Mouse (Mus musculus): ENCODE measurements around the gene Nfatc4.
A peak's percentile ranks its signal among the peaks of the same experiment; 100 is the strongest.

Gene Nfatc4

GRCm38 (mm10) chr14:55822991-55823762 lies at the start of gene Nfatc4:
Gene Nfatc4 (plus strand): TSS chr14:55823144.
- DNase-seq (ENCODE audit: extremely low spot score) = peak; percentile 95

GRCm38 (mm10) chr14:55776711-55777110 lies 46.2 kb upstream of the Nfatc4 start:
- DNase-seq (ENCODE audit: extremely low spot score) = no peak

GRCm38 (mm10) chr14:55777176-55777575 lies 45.8 kb upstream of the Nfatc4 start:
- DNase-seq (ENCODE audit: extremely low spot score) = no peak

GRCm38 (mm10) chr14:55777806-55778205 lies 45.1 kb upstream of the Nfatc4 start:
- no peak for DNase-seq (ENCODE audit: extremely low spot score)

- no peak for DNase-seq (ENCODE audit: extremely low spot score)
These were observed 44.3 kb upstream of the Nfatc4 start for GRCm38 (mm10) chr14:55778686-55779085.

GRCm38 (mm10) chr14:55779656-55780055 lies 43.3 kb upstream of the Nfatc4 start:
- no peak for DNase-seq (ENCODE audit: extremely low spot score)

GRCm38 (mm10) chr14:55780736-55781135 lies 42.2 kb upstream of the Nfatc4 start:
- DNase-seq (ENCODE audit: extremely low spot score) = no peak

GRCm38 (mm10) chr14:55781310-55781709 lies 41.6 kb upstream of the Nfatc4 start:
- DNase-seq (ENCODE audit: extremely low spot score) = peak; percentile 71

- DNase-seq (ENCODE audit: extremely low spot score) = no peak
These were observed 40.5 kb upstream of the Nfatc4 start for GRCm38 (mm10) chr14:55782361-55782960.

GRCm38 (mm10) chr14:55783171-55783957 lies 39.6 kb upstream of the Nfatc4 start:
- DNase-seq (ENCODE audit: extremely low spot score) = peak; percentile 45

- DNase-seq (ENCODE audit: extremely low spot score) = no peak
These were observed 39.0 kb upstream of the Nfatc4 start, which contains the start of gene Adcy4 for GRCm38 (mm10) chr14:55783958-55784235. Gene Adcy4 (minus strand): TSS chr14:55784095.

- DNase-seq (ENCODE audit: extremely low spot score) = no peak
These were observed 37.7 kb upstream of the Nfatc4 start for GRCm38 (mm10) chr14:55785195-55785594.

- DNase-seq (ENCODE audit: extremely low spot score) = no peak
These were observed 35.2 kb upstream of the Nfatc4 start for GRCm38 (mm10) chr14:55787731-55788130.

- DNase-seq (ENCODE audit: extremely low spot score) = peak; percentile 36
These were observed 34.5 kb upstream of the Nfatc4 start, which contains the start of gene Ripk3 for GRCm38 (mm10) chr14:55788256-55789050. Gene Ripk3 (minus strand): TSS chr14:55788865.

GRCm38 (mm10) chr14:55793461-55793860 lies 29.5 kb upstream of the Nfatc4 start:
- DNase-seq (ENCODE audit: extremely low spot score) = no peak

- DNase-seq (ENCODE audit: extremely low spot score) = no peak
These were observed 29.0 kb upstream of the Nfatc4 start for GRCm38 (mm10) chr14:55793946-55794345.

- no peak for DNase-seq (ENCODE audit: extremely low spot score)
These were observed 27.4 kb upstream of the Nfatc4 start for GRCm38 (mm10) chr14:55795380-55796163.

- peak; percentile 70 for DNase-seq (ENCODE audit: extremely low spot score)
These were observed 8.1 kb upstream of the Nfatc4 start for GRCm38 (mm10) chr14:55814885-55815284.

GRCm38 (mm10) chr14:55815310-55815751 lies 7.6 kb upstream of the Nfatc4 start:
- peak; percentile 47 for DNase-seq (ENCODE audit: extremely low spot score)

GRCm38 (mm10) chr14:55819845-55820405 lies 3.0 kb upstream of the Nfatc4 start:
- no peak for DNase-seq (ENCODE audit: extremely low spot score)

- no peak for DNase-seq (ENCODE audit: extremely low spot score)
These were observed 2.4 kb upstream of the Nfatc4 start for GRCm38 (mm10) chr14:55820576-55820975.
